Mouse (Mus musculus) layer of hippocampus, adult 8-10 months (tissue): ENCODE data around the gene Spata21. TPM values are rescaled to one million over a fixed set of nuclear protein-coding genes. Genes with fewer than 3 reads are reported as not detected.
A peak's percentile ranks its signal among the peaks of the same experiment; 100 is the strongest.

Experiments used
- DNase-seq, 2 experiments: peaks; one replicate each; pipeline ENCODE4 v3.0.0; 2022; ENCODE audit warnings: low spot score in 2 of 2
- total RNA-seq, 4 experiments: library from RNA; stranded (reverse); gene quantifications; 2 replicates each; pipeline ENCODE4 v1.2.4; 2022

Spata21 gene
- under 1 TPM in 2 of 4 experiments, not detected in 2; 0.20 to 0.23 TPM for total RNA-seq

DNA sequence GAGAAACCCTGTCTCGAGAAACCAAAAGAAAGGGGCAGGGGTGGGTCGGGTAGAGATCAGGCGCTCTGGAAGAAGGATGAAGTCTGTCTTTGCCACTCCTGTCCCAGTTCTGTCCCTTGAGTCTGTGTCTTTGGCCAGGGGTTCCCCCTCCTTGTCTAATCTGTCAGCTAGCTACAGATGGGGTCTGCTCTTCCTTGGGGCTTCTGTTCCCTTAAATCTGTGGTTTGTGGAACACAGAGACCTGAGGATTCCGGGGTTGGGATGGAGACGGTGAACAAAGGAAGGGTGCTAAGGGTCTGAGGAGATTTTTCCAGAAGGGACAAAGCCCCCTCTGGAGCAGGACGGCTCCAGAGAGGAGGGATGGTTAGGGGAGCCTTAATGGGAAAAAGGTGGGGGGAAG is at the start of gene Spata21:
Gene Spata21 (plus strand): TSS at position 301 of the 400 bp plus-strand sequence.
- DNase-seq, result no peak

DNA sequence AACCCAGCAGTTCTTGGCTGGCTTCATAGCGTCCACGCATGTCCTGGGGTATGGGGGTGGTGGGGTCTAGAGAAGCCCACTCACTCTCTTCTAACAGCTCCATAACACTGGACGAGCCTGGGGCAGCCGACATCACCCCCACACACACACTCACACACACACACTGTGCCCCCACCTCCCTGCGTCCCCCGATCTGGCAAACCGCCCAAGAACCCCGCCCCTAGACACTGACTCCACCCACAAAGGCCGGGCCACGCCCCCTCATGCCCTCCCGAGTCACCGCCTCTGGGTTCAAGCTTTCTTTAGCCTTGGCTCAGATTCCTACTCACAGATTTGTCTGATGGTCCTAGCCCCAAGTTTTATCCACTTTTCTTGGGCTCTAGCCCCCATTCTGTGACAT is 47.0 kb upstream of the Spata21 start:
- no peak for DNase-seq

DNA sequence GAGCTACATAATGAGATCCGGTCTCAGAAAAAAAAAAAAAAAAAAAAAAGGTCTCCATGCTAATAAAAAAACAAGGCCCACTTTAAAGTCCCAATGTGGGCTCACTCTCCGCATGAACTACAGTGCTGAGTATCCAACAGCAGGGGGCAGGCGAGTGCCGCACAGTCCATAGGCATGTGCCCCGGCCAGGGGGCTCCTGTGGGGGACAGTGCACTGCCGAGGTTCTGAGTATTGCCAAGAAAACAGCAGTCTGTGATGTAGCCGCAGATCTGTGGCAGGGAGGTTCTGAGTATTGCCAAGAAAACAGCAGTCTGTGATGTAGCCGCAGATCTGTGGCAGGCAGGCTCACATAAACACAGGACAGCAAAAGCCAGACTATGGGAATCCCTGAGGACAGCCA is 43.3 kb upstream of the Spata21 start:
- no peak for DNase-seq

DNA sequence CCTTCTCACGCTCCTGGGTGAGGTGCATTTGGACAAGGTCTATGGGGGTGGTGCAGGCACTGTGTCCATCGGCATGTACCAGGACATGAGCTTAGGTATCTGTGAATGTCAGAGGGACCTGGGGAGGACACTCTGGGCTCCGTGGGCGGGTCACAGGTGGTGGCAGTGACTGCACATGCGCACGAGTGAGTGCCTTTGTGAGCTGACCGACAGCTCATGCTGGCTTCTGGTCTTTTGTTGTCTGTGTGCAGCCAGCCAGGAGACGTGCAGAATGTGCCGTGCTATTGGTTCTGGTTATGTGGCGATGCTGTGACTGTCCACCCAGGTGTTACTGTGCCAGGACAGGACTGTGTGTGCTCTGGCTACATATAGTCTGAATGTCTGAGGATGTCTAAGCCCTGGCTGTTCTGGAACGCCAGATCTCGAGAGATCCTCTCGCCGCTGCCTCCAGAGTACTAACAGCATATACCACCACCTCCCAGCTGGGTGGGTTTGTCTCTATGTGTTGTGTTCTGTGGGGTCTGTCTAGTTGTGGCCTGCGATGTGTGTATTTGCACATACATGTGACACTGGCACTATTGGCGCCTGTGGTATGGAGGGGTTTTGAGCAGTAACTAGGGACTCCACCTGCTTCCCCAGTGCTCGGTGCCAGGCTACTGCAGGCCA is 39.2 kb upstream of the Spata21 start:
- DNase-seq, result no peak

GRCm38 (mm10) chr4:141049476-141049835 is 38.7 kb upstream of the Spata21 start:
- peak in 1 of 2 experiments; percentile 61 for DNase-seq

GRCm38 (mm10) chr4:141052442-141052841 is 35.7 kb upstream of the Spata21 start:
- DNase-seq, result no peak

DNA sequence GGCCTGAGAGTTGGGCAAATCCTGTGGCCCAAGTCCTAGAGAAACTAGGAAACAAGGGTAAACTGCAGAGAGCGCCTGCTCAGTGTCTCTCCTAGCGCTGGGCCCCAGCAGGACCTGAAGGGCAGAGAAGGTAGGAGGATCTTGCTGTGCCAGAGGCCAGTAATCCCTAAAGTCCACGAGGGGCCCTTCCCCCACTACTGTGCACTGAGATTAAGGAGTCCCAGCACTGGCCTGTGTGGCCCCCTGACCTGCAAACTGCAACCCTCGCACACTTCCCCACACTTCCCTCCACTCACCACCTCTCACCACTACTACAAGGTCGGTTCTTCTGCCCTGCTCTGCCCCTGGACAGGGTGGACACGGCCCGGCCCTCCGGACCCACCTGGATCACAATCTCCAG is 35.0 kb upstream of the Spata21 start:
- DNase-seq, result no peak

DNA sequence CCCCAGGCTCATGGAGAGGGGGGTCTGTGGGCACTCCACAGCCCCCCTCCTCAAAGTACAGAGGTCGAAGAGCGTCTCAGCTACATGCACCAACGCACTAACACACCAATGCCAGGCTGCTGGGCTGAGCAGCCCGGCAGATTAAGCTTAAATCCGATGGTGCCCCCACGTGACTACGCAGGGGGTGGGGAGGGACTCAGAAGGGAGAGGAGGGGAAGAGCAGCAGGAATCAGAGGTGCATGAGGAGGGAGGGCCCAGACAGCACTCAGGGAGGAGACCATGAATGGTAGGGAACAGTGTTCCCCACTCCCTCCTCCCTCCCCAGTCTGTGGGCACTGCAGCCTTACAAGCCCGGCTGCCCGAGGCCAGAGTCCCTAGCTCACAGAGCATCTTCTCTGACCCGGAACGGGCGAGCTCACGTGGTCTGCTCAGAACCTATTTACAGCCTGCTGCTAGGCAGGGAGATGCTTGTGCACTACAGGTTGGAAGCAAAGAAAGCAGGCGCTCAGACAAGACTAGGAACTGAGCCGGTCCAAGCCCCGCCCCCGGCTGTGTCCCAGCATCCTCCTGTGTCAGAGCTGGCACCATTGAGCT is 34.5 kb upstream of the Spata21 start:
- DNase-seq, result peak; percentile 78 to 79

GRCm38 (mm10) chr4:141056970-141057369 is 31.2 kb upstream of the Spata21 start:
- DNase-seq, result no peak

- no peak for DNase-seq
Measured at GRCm38 (mm10) chr4:141058835-141059234, 29.3 kb upstream of the Spata21 start.

DNA sequence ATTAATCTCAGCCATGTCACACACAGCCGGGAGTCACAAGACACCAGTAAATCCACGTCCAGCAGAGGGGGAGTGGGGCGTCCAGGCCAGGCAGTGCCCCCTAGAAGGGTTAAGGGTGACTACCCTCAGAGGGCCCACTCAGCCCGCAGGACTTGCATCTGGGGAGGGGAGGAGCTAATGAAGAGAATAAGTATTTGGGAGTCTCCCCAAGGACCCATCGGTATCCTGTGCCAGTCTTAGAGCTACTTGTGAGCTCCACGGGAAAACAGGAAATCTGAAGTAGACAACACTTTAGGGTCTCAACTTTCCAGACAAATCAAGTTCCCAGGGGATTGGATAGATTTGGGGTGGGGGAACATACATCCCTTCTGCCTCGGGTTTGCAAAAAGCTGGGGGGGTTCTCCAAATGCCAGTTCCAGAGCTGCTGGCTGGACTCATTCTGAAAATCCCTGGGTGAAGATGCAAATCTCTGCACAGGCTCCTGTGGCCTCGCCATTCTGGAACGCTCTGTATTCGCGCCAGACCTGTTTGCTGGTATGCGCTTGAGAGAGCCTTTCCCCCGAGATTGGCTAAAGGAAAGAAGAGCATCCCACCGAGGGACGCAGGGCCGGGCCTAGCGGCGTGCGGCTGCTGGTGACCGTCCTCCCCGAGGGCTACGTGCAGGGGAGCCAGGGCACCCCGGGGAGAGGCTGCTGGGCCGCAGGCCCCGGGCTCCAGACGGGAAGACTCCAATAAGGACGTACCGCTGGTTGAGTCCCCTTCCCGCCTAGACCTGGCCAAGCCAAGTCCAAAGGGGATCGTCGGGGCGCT is 28.3 kb upstream of the Spata21 start:
- DNase-seq, result no peak

DNA sequence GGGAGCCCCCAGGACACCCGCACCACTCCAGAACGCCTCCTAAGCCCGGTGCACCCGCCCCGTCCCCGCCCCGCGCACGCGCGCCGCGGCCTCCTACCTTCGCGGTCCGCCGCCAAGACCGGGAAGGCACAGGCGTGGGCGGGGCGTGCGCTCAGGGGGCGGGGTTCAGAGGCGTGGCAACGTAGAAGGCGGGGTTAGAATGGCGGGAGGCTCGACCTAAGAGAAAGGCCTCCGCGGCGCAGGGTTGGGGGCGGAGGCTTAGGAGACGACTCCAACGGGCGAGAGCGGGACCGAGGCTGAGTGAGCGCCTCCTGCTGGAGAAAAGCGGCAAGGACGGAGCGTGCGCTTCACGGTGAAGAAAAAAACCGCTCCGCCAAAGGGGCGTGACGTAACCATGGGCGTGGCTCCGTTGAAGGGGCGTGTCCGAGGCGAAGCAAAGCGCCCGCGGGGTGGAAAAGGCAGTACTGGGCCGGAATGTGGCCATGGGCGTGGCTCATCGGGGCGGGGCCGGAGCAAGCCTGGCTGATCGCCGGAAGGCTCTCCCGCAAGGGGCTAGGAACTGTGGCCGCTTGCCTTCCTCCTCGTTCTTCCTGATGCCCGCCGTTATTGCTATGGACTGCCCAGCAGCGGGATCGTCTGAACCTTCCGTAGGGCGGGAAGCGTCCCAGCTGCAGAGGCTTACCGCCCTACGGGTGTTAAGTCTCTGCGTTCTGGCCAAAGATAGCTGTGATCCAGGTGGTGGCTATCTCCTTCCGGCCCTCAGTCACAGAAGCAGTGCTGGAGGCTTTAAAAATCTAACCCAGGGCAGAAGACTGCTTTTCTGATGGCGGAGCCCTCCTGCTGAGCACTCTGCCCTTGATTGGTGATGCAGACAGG is 27.5 kb upstream of the Spata21 start, which contains the start of gene Crocc:
Gene Crocc (minus strand): TSS at position 125 of the 876 bp plus-strand sequence.
- peak; percentile 97 to 99 for DNase-seq

DNA sequence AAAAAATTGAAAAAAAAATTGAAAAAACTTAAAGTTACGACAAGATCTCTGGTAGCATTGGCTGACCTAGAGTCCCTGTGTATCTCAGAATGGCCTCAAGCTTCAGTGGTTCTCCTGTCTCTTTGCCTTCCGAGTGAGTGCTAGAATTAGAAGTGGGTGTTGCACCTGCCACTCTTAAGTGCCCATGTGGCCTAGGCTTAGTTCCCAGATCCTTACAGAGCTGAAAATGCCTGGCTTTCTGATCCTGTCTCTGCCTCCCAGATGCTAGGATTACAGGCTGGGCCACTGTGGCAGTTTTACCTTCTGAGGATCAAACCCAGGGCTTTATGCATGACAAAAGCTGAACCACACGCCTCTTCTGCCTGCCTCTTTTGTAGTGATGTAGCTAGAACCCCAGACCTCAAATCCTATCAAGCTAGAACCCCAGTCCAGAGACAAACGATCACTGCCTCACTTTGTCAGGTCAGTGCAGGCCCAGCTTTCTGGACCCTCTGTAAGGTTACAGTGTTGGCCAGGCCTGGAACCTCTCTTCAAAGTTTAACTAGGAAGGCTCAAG is 24.0 kb upstream of the Spata21 start:
- no peak for DNase-seq

GRCm38 (mm10) chr4:141065123-141065522 is 23.0 kb upstream of the Spata21 start:
- peak; percentile 76 to 84 for DNase-seq

DNA sequence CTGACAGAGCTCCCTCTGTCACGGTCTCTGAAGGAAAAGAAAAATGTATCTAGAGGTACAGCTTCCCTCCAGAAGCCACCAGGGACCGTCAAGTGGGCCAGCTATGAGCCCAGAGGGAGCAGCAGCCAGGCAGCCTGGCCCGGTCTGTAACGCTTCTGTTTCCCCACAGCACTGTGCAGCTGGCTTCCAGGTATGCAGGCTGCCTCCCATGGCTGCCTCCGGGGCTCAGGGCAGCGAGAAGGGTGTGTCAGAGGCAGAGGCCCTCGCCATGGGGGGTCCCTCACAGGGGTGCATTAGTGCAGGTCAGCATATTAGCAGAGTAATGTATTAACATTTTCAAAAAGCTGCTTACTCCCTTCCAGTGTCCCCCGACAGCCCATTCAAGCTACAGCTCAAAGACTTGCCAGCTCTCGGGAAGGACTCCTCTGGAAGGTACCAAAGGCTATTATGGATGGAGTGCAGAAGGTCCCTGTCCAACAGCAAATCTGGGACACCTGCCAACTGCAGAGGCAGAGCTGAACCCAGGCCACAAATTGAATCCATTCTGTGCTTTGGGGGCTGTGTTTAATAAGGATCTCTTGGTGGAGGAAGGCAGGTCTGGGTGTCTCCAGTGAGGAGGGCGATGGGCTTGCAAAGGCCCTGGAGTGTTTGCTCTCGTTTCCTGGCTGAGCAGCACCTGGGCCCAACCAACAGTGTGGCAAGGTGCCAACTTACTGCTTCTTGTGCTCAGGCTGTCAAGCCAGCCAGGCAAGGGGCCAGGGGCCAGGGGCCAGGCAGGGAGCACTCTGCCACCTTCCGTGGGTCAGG is 21.2 kb upstream of the Spata21 start:
- no peak for DNase-seq

GRCm38 (mm10) chr4:141067516-141068046 is 20.6 kb upstream of the Spata21 start:
- no peak for DNase-seq

DNA sequence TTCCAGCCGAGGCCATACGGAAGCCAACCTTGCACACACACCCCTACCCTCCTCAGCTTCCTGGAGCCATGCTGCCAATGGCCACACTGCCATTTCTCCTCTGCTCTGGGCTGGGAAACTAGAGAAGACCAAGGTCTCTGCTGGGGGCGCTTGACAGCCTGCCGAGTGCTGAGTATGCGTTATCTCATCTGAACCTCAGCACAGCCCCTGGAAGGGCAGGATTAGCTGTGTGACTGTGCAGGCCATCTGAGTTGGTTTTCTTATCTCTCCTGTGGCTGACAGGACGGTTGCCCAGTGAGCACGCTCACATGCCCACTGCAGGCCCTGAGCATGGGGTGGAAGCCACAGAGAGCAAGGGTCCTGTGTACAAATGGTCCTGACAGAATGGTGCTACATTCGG is 19.5 kb upstream of the Spata21 start:
- DNase-seq, result no peak

DNA sequence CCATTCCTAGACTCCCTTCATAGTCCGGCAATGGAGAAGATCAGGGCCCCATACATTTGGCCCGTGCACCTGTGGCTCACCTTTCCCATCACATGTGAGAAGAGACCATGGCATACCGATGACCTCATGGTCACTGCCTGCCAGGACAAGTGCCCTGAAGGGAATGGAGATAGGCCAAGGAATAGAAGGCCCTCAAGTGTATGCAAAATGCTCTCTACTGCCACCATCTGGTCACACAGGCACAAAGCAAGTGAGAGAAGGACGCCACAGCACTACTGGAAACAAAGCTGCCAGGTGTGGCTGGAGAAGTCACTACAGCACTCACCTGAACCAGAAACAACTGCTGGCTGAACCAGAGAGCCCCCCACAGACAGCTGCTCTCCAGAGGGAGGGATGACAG is 18.4 kb upstream of the Spata21 start:
- DNase-seq, result no peak

DNA sequence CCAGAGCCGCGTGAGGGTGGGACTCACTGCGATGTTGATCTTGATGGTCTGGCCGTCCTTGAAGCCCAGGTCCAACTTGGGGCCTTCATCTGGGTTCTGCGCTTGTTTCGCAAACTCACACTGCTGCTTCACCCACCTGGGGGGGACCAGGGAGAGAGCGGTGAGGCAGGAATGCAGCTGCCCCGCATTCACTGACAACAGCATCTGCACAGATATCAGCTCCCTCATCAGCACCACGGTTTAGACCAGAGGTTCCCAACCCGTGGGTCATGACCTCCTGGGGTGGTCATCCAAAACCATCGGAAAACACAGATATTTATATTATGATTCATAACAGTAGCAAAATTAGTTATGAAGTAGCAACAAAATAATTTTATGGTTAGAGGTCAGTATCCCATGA is 15.6 kb upstream of the Spata21 start:
- no peak for DNase-seq

DNA sequence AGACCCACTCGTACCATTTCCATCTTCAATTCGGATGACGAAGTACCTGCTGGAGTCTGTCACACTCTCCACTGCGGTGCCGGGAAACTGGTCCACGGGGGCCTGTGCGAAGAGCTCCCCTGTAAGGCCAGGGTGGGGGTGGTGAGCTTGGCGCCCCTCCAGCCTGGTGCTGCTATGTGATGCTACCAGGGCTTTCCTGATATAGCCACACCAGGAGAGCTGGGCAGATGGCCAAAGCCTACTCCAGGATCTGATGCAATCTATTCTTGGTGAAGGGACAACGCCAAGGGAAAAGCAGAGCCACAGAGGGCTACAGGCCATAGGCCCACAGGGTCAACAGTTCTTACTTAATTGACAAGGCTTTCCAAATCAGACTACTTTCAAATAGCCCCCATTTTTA is 14.5 kb upstream of the Spata21 start:
- peak in 1 of 2 experiments; percentile 58 for DNase-seq
